Mouse (Mus musculus) erythroid progenitor cell, adult 5-6 weeks (primary cell): Measurements from ENCODE around the gene Trnau1ap. TPM values are rescaled to one million over a fixed set of nuclear protein-coding genes. Genes with fewer than 3 reads are reported as not detected.
"Not testable (repeated sequence)": the region's sequence is repeated elsewhere in the genome, so short reads cannot be mapped to it uniquely, and the experiment has no call there.

Source experiments
- ATAC-seq: replicated peaks from 2 replicates; pipeline ENCODE4 v1.8.0; 2016; ENCODE audit warnings: moderate number of reproducible peaks, mild to moderate bottlenecking, moderate TSS enrichment, inconsistent platforms; ENCODE audit not compliant: poor library complexity, low FRiP score, severe bottlenecking
- total RNA-seq, 2 experiments: library from RNA; stranded (forward) in 1 of 2; stranded (reverse) in 1 of 2; fragments of 150-400 nt in 1 of 2; fragments of 186-747, 209-891 nt in 1 of 2; gene quantifications; 2 replicates each; pipeline versions ENCODE4 v1.2.3 to v1.2.4; 2015 to 2017; ENCODE audit warnings: low replicate concordance in 2 of 2

The Trnau1ap gene
- total RNA-seq, 2 experiments from 2014 or later: 13.0 to 14.1 TPM

DNA sequence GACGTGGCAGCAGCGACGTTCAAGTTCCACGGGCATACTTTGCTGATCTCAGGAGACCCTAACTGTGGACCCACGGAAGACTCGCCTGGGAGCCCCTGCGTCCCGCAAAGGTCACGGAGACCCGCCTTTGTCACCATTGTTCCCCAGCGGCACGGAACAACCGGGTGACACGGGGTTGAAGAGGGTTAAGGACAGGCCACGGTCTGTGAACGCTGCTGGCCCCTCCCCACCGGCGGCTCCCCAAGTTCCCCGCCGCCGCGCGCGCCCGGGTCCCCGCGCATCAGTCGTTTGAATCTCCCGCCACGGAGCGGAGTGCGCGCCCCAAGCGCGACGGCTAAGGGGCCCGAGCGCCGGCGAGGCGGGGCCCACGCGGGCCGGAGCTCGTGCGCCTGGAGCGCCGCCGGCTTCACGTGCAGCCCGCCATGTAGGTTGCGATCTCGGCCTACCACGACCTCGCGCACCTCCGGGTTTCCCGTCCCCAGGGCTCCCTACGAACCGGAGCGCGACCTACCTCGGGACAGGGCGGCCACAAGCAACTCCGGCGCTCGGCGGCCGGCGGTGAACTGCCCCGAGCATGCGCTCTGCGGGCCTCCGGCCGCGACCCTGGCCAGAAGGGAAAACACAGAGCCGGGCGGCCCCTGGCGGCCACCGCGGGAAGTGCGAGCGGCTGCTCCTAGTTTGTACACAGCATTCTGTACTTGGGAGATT is 16.0 kb upstream of the Trnau1ap start:
- ATAC-seq: peak; percentile 81

DNA sequence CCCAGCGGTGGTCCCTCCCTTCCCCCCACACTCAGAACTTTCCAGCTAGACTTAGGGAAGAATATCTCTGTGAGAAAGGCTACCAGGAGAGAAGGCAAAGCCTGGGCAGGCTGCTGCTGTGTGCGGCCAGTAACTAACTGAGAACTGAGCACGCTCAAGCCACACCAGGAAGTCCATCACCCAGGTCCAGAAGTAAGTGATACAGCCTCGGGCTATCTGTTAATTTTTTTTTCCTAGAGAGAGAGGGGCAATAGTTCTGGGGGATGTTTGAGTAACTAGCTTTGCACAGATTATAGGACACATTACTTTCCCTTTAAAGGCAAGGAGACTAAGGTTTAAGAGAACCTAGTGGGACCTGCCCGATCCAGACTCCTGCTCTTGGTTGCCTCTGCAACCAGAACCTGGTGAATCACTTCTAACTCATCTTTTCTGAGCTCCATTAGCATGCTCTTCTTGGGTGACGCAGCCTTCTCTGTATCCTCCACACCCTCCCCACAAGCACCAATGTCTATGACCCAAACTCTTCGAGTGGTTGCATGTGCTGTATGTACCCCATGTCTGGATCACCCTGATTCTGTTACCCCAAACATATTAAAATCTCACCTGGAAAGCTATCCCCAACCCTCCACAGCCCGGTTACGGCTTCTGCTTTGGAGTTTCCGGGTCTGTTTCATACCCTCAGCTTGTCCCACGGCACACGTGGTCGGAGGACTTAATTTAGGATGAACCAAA is 15.2 kb upstream of the Trnau1ap start:
- peak; percentile 55 for ATAC-seq

DNA sequence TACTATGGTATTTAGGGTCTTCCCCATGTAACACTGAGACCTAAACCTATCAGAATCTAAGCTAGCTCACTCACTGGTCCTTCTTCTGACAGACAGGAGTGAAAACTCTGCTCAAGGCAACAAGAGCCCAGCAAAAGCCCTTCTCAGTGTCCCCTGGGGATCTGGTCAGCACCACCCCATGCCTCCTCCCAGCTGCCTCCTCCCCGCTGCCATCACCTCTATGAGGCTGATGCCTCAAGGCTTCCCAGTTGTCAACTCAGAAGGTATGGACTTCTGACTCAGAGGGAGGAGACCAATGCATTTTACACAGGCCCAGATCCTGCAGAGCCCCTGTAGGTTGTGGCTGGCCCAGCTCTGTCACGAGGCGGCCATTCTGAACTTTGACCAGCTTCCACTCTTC is 12.1 kb upstream of the Trnau1ap start:
- ATAC-seq: no peak

DNA sequence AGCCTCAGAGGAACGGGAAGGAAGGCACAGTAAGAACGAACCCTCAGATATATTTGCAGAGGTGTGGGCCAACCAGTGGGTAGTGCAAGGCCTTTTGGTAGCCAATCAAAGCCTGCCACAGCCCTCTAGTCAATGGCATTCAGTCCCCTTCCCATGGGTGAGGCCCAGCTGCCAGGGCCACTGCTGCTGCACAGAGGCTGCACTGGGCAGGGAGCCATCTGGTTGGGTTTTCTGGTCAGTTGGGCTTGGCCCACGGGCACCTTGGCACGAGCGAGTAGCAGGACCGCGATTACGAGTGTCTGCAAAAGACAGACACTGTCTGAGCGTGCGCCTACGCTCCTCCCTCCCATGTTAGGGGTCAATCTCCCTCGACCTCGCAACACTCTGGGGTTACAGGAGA is 9.6 kb upstream of the Trnau1ap start:
- ATAC-seq: no peak

DNA sequence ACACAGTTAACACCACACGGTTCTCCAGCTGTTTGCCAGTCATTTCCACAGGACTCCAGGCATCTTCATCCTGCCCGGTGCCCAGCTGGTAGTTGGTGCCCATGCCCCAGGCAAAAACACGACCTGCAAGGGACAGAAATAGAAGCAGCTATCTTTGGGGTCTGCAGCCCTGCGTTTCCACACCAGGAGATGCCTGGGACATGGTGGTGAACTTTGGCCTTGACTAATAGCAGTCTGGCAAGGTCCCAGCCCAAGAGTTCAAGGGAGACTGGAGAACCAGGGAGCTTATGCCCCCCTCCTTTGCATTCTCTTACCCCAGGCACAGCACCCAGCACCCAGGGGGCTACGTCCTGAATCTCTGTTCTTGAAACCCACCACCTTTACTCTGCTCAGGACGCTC is 3.5 kb upstream of the Trnau1ap start:
- no peak for ATAC-seq

DNA sequence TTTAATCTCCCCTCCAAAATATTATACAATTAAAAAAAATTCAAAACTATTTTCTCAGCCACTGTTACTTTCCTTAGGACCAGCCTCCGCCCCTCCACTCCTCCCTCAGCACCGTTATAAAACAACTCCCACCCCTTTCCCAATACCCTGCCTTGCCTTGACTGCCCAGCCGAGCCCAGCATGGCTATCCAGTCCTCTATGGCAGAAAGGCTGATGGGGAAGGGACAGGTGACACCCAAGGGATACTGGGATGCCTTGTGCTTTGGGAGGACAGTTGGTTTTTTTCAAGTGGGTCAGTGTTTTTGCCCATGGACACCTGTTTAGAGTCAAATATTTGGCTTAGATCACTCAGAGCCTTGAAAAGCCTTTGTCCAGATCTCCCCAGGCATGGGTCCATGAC is 2.6 kb upstream of the Trnau1ap start:
- ATAC-seq: no peak

DNA sequence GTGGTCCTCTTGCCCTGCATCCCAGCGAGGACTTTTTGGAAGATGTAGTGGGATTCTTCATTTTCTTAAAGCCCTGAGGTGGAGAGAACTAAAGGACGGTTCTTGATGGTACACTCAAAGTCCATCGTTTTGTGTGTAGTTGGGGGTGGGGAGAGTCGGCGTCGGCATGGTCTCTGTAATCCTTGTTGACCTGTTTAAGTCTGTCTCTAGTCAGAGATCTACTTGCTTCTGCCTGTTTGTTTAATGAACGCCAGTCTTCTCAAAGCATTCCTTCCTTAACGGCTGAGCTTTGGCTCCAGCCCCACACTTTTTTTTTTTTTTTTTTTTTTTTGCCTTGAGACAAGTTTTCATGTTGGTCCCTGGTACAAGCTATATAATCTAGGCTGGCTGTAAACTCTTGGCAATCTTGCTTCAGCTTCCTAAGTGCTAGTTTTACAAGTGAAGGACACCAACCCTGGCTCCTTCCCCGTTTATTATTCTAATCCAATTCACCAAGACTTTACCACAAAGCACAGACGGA is 557 bp upstream of the Trnau1ap start:
- ATAC-seq: 0 out of 2 replicates have a peak, but pooled peaks have one; percentile 15

DNA sequence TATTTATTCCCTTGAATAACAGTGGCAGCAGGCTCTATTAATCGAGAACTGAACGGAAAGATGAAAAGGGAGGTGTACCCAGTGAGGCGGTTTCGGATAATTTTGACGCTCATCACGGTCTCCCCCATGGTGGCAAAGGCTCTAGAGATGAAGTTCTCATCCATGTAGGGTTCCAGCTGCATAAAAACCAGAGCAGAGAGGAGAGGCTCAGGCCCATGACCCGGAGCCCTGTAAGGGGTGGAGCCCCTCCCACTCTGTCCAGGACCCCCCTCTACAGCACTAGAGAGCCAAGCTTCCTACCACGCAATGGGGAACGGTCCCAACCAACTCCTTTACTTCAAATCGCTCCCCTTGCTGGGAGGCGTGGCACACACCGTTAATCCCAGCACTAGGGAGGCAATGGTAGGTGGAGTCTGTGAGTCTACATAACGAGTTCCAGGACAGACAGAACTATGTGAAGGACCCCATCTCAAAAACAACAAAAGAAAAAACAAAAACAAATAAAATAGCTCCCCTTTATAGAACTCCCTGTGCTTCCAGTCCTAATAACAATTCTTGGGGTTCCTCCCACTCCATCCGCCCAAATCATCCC is 851 bp downstream of the Trnau1ap start:
- no peak for ATAC-seq

DNA sequence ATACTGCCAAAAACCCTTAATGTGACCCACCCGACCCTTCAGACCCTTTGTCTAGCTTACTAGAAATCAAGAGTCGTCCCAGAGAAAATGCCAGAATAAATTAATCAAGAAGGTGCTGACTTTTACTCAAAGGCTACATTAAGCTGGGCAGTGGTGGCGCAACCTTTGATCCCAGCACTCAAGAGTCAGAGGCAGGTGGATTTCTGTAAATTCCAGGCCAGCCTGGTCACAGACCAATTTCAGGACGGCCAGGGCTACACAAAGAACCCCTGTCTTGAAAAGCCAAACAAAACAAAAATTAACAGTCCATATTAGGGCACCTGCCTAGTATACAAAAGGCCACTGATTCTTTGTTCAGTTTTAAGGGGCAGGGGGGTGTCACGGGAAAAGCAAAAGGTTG is 2.9 kb downstream of the Trnau1ap start:
- no peak for ATAC-seq

DNA sequence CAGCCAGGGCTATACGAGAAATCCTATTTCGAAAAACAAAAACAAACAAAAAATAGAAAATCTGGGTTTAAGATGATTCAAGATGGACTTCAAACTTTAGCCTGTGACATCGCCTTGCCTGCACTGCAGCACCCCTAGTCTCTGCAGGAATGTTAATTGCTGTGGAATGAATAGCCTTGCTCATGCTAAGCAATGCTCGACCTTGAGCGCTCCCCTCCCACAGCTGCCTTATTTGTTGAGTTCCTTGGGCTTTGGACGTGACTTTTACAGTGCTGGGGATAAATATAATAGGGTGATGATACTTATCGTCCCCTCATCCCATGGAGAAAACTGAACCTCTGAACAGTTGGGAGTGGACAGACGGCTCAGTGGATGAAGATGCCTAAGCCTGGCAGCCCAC is 13.6 kb downstream of the Trnau1ap start:
- no peak for ATAC-seq

DNA sequence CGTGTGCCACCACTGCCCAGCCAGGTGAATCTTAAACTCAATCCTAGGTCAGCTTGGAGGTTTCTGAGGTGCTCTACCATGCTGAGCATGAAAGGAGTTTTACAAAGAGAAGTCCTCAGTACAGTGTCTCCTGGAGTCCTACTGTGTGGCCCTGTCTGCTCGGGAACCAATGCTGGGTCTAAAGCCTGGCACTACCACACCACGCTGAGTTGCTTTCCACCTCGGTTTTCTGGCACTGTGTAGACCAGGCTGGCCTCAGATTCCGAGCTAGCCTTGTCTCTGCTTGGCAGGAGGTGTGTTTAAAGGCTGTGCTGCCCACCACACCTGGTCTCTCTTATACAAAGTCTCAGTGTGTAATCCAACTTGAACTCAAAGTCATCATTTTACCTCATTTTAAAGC is 16.7 kb downstream of the Trnau1ap start:
- no peak for ATAC-seq

DNA sequence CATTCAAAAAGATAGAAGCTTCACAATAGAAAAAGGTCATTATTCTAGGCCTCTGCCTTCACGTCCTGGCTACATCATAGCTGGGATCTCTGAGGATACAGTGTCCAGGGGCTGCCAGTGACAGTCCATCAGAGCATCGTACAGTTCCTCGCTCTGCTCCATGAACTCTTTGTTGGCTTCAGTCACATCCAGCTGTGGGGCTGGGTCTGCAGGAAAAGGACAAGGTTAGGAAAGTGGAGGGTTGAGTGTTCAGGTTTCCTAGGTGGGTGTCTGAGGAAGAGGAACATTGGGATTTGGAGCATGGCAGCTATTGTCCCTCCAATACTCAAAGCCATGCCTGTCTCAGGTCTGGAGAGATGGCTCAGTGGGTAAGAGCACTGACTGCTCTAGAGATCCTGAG is 17.5 kb downstream of the Trnau1ap start:
- ATAC-seq: no peak

DNA sequence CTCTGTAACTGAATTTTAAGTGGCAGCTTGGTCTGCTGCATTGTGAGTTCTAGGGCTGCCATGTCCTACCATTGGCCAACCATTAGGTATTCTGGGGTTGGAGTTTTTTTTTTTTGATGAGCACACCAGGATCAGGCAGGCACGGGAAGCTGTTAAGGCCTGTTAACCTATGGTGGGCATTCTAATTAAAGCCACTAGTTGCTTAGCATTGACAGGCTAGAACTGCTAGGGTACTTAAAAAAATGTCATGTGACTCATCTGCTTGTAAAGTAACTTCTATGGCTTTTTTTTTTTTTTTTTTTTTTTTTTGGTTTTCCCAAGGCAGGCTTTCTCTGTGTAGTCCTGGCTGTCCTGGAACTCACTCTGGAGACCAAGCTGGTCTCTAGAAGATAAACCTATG is 18.1 kb downstream of the Trnau1ap start:
- no peak for ATAC-seq

DNA sequence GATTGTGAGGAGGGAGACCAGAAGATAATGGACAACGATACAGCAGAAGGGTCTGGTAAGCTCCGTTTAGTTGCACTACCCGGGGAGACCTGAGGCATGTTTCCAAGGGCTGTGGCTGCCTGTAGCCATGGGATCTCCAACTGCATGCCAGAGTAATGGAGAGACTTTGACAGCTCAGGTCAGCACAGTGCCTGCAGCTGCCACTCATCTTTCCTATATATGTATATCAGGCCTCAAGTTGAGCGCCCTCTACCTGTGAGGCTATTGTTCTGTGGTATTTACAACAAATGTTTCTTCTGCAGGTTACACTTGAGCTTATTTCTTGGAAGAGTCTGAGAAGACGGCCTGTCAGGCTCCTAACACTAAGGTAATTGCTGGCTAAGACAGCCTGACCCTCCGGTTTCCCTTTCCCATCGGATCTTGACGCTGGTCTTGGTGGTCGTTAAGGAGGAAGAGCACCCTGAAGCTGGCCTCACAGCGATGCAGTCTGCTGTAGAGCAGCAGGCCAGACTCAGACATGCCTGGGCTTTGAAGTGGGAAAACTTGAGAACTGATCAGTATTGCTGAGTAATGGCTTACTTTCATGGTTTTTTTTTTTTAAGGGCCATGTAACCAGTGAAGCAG is 19.4 kb downstream of the Trnau1ap start:
- peak; percentile 65 for ATAC-seq

DNA sequence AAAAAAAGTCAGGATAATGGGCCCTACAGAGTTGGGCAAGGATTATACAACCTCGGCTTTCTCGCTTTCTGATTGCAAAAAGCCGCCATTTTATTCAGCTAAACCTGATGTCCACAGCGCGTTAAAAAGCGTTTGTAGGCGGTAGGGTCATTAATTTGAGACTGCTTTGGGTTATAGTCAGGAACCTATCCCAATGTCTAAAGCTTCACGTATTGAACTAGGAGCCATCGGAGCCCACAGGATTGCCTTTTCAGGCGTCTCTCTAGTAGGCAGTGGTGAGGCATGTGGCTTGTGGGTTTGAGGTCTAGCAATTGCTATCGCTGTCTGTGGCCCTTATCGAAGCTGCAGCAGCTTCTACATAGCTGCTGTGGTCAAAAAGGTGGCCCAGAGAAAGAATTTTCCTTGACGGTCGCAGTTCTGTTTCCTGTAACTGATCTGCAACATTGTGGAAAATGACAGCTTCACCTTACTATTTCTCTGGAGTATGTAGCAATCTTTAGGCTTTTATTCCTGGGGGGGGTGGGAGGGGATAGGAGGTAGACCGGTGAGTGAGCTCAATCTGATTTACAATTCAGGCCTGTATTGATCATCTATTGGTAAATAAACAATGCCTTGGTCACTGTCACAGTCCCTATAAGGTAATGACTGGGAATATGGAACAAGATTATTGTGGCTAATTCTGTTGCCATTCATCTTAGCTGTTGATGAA is 20.0 kb downstream of the Trnau1ap start:
- ATAC-seq: peak; percentile 55

DNA sequence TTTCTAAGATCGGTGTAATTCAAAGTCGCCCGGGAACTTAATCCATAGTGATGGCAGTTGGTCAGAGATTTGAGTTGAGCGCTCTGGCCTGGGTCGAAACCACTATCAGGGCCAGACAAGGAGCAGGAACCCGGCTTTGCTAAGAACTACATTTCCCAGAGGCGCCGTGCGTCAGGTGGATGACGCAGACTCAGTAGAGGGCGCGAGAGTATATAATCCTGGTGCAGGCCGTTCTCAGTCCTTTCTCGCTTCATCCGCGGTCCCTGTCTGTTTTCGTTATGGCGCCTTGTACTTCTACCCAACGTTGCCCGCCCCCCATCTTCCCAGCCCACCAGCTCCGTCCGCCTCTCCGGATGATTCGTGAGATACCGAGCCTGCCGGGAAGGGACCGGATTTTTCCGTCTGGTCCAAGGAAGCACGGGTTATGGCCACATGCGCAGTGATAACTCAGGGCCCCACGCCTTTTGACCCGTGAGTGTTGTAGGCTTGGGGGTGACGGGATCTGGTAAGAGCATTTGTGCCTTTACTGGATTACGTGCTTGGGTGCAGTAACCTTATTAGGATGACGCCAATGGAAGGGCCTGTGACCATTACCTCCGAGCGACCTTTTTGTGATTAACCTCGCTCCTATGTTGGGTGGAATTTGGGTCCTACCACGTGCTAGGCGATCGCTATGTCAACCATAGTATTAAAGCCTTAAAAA is 20.8 kb downstream of the Trnau1ap start:
- peak; percentile 98 for ATAC-seq

DNA sequence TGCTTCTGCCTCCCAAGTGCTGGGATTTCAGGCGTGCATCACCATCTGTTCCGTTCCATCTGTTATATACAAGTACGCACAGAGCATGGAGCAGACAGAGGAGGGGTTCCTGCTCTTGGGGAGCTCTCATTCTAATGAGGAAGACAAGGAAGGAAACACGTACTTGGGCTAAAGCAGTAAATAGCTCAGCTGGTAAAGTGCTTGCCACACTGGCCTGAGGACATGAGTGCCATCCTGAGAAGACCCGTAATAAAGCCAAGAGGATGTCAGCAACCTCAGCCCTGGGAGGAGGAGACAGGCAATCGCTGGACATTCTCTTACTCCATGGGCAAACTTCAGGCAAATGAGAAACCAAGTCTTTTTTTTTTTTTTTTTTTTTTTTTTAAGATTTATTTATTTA is 23.3 kb downstream of the Trnau1ap start:
- no peak for ATAC-seq

DNA sequence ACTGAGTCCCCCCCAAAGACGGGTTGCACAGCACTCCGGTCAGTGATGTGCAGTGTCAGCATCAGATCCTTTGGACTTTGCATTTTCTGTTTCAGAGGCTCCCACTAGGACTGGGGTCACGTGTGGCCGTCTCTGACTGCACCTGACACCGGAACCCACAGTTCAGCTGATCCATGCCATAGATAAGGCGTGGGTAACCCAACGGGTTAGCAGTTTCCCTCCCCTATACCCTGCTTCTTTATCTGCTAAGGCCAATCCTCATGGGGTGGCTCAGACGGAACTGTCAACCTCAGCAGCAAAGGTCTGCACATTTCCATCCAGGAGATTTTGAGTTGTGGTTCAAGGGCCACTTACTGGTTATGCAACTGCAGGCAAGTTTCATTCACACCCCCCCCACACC is 24.1 kb downstream of the Trnau1ap start:
- ATAC-seq: no peak

DNA sequence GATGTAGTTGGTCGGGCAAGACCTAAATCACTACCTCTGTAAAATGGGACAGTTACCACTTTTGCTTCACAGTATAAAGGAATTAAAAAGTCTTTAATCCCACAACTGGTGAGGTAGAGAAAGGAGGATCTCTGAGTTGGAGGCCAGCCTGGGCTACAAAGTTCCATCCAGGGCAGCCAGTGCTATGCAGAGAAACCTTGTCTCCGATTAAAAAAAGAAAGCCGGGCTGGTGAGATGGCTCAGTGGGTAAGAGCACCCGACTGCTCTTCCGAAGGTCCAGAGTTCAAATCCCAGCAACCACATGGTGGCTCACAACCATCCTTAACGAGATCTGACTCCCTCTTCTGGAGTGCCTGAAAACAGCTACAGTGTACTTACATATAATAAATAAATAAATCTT is 25.9 kb downstream of the Trnau1ap start:
- not testable (repeated sequence) for ATAC-seq
